Mouse (Mus musculus) cerebellum, adult 11-12 months (tissue): ENCODE results near the gene Thoc2.

Experiments
- DNase-seq: peaks from one replicate; pipeline ENCODE4 v3.0.0; 2022

Thoc2 gene

DNA sequence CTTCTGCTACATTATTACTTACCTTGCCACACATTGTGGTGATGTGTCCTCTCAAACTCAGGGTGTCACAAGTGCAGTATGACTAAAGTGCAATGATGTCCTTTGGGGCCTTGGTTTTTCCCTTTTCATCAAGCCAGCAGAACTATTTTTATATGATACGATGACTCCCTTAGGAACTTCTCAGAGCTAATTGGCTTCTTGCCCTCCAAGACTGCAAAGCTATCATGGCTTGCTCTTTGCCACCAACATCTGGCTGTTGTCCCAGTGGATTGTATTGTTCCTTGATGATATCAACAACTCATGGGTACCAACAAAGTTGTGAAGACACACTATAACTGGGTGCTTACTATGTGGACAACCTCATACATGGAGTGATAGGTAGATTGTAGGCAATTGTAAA lies at the start of gene Thoc2:
TSS of gene Thoc2 (minus strand) at position 101 of the 400 bp plus-strand sequence.
- DNase-seq: no peak

DNA sequence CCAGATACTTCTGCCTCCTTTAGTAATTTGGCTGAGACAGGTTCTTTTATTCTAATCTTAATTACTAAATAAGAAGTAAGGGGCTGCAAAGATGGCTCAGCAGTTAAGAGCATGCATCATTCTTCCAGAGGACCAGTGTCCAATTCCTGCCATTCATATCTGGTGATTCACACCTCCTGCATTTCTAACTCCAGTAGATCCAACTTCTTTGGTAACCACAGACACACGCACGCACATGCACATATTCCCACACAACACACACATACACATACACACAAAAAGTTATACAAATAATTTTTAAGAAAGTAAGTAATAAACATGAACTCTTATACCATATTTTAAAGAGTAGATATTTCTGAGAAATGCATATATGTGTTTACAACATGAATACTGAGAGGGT lies 49.6 kb upstream of the Thoc2 start:
- no peak for DNase-seq

- no peak for DNase-seq
Observed at GRCm38 (mm10) chrX:41969341-41969740, 48.9 kb upstream of the Thoc2 start.

DNA sequence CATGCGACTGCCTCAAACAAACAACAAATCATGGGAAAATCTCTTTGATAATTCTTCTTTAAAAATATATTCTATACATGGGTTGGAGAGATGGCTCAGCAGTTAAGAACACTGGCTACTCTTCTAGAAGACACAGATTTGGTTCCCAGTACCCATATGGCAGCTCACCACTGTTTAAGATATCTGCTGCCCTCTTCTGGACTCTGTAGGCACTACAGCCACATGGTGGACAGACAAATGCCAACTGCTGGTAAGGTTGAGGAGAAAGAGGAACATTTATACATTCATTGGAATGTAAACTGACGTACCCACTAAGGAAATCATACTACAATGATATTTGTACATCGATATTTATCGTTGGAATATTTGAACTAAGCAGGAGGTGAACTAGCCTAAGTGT lies 36.7 kb upstream of the Thoc2 start:
- DNase-seq: no peak

GRCm38 (mm10) chrX:41941840-41942239 lies 21.4 kb upstream of the Thoc2 start:
- DNase-seq: no peak

GRCm38 (mm10) chrX:41931821-41932220 lies 11.3 kb upstream of the Thoc2 start:
- DNase-seq: peak; percentile 1

- DNase-seq: no peak
Observed at GRCm38 (mm10) chrX:41924708-41925107, 4.2 kb upstream of the Thoc2 start.

DNA sequence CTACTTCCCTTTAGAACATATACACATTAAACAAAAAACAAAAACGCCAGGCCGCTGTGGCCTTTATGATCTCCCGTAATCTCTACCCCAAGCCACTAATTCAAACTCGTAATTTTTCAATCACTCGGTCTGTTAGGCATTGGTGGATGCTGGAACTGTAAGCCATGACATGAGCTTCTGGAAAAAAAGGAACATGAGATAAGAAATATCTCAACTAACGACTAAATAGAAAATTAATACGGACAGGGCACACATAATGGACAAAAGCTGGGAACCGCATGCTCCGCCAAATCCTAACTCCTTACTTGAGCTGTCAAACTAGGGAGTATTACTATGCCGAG lies 8.4 kb downstream of the Thoc2 start:
- DNase-seq: no peak

GRCm38 (mm10) chrX:41911390-41912060 lies 8.9 kb downstream of the Thoc2 start:
- peak; percentile 86 for DNase-seq

GRCm38 (mm10) chrX:41910981-41911380 lies 9.5 kb downstream of the Thoc2 start:
- peak; percentile 25 for DNase-seq

GRCm38 (mm10) chrX:41910471-41910870 lies 10.0 kb downstream of the Thoc2 start:
- DNase-seq: no peak

- DNase-seq: no peak
Observed at GRCm38 (mm10) chrX:41884759-41885505, 35.5 kb downstream of the Thoc2 start.

DNA sequence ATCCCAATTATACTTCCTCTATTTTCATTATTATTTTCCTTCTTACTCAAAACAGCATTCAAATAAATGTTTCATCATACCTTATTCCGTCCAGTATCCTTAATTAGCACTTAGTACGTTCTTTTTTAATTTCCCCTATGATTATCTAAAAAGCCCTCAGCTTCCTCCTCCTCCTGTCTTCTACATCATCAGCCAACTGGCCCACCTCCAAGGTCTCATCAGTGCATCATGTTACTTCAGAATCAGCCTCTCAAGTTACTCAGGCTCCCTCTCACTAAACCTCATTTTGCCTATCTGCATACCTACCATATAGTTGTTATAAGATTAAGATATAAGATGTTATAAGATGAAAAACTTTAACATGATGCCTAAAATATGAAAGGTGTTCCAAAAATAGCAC lies 43.9 kb downstream of the Thoc2 start:
- DNase-seq: no peak

GRCm38 (mm10) chrX:41837823-41838222 lies 82.7 kb downstream of the Thoc2 start:
- DNase-seq: no peak

- no peak for DNase-seq
Observed at GRCm38 (mm10) chrX:41805592-41805991, 114.9 kb downstream of the Thoc2 start.

DNA sequence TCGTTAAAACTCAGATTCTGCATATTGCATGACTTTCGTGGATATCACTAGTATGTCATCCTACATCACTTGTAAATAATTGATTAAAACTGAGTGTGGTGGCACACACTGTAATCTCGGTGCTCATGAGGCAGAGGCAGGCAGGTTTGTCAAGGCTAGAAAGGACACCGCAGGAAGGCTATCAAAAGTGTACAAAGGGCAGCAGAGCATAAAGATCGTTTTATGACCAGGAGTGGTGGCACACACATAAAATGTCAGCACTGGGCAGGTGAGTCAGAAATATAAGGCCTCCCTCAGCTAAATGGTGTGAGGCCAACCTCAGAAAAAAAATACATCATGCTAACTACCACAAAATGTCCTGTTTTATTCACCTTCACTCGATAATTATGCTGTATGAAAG lies 127.2 kb downstream of the Thoc2 start:
- DNase-seq: no peak
